Mouse (Mus musculus) spleen, adult 18-20 months (tissue): ENCODE measurements around the gene Wrnip1.
A peak's percentile ranks its signal among the peaks of the same experiment; 100 is the strongest.

Experiments
- DNase-seq, 2 experiments: peaks; one replicate each; pipeline ENCODE4 v3.0.0; 2022; ENCODE audit warnings: mixed read lengths in 2 of 2

Gene Wrnip1

DNA sequence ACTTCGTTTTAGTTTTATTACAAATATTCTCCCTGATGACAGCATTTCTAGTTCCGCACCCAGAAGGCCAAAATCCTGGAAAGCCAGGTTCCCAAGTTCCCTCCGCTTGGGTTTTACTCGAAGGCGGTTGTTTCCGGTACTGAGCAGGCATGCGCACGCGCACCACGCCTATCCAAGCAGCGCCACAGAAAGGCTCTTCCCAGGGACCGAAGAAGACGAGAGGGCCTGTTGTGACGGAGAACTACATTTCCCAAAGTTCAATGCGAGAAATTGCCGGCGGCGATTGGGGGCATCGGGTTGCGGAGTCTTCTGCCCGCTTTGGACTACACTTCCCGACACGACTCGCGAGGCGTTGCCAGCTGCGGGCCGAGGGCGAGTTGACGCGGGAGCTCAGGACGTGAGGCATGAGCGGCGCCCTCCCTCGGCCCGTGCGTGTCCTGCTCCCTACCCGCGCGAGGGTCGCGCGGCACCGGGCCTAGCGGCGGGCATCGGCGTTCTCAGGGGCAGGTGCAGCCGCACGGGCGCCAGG, at the start of gene Wrnip1:
TSS of gene Wrnip1 (plus strand) at position 346 of the 529 bp plus-strand sequence.
- DNase-seq, result peak; percentile 84 to 91

DNA sequence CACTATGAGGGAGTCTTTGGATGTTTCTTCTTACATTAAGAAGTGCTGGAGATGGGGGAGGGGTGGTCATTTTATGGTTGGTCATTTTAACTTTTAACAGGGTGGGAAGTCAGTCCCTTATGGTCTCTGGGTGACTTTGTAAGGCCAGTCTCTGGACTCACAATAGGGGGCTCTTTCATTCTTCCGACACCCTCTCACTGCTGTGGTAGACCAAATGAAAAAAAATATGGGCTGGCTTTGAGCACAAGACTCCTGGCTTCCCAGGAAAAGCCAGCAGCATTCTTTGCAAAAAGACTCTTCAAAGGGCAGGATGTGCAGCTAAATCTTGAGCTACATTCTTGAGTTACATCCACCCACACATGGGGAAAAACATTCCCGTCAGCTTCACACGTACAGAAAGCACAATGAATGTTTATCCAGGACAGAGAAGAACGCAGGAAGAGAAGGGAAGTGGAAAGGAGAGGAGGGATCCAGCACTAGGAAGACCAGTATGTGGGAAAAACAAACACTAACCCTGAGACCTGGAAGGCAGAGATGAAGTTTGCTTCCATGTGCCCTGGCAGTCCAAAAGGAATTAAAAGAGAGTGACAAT, 49.7 kb upstream of the Wrnip1 start:
- DNase-seq, result no peak

DNA sequence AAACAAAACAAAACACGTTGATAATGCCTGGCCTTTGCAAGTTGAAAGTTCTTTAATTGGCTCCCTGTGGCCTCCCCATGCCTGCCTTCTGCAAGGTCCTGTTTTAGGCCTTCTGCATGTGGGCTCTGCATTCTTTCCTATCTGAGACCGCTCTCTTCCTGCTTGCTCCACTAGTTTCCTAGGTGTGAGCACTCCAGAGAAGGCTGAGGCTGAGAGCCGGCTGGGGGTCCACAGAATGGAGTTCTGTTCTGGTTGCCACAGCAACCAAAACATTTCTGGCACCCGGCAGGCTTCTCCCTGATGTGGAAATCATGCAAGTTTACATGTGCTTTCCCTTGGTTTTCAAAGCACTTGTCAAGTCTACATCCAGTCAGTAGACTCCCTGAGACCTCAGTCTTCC, 42.8 kb upstream of the Wrnip1 start:
- no peak for DNase-seq

DNA sequence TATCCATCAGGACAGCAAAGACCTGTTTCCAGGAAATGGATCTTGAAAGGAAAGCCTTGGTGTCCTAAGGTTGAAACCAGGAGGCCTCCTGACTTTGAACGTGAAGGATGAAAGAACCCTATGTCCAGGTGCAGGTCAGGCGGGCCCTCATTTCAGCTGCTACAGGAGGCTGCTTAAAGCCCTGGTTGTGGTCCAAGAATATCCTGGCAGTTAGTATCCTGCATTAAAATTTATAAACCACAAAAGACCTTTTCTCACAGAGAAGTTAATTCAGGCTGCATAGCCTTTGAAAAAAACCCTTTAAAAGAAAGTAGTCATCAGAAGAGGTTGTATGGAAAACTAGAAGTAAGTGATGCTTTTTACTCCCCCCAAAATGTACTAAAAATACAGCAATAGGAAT, 41.0 kb upstream of the Wrnip1 start:
- no peak for DNase-seq

DNA sequence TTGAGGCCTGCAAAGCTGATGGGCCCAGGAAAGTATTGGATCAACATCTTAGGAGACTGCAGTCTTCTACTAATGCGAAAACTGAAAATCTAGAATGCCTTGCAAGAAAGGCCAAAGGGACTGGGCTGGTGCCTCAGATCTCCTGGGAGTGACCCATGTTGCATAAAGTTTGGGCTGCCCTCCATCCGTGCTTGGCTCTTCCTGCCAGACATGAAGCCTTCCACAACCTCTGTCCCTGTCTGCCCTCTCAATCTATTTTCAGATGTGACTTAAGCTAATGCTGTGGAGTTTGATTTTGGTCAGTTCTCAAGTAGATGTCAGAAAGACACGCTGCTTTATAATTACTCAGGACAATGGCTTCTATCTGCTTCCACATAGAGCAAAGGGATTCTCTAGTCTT, 38.7 kb upstream of the Wrnip1 start:
- no peak for DNase-seq

DNA sequence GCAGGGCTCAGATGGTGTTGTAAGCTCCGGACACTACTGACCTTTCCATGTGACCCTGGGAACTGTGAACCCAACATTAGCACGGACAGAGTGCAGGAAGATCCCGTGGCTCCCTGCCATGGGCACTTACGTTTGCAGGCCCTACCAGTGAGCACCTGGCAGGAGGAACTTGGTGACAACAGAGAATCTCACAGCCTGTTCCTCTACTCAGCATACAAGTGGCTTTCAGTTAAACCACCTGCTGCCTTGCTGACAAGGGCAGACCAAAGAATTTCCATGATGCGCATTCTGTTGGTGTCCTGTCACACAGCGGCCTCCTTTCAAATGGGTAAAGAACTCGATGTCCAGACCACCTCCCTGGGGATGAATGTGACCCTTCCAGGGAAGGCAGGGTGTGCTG, 37.4 kb upstream of the Wrnip1 start:
- DNase-seq, result no peak

DNA sequence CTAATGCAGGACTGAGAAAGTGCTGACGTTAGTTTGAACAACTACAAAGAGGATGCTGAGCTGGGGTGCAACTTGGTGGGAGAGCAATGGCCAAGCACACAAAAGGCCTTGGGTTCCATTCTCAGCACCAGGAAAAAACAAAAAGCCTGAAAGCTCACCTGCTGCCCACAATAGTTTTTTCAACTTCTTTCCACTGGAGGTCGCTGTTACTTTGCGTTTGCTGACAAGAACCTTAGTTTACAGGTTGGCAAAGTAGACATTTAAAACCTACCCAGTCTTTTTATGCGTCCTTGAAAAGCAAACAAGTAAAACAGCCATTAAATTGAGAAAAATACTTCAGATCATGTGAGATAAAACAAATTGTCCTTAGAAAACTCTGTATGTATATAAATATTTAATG, 33.7 kb upstream of the Wrnip1 start:
- peak in 1 of 2 experiments; percentile 3 for DNase-seq

DNA sequence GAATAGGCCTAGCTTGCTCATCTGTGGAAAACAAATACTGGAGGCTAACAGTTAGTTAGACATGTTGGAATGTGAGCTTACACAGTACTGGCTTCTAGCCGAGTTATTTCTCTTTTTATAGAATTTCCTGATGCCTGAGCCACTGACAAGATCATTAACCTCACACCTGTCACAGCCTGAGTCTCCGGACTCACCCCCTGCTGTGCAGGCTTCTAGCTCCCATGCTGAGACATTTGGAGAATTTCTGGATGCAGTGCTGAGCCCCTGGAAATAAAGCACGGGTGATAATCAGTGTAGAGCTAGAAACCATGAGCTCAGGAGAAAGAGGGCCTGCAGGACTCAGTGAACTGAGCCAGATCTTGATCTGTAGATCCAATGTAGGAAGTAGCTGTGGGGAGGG, 31.9 kb upstream of the Wrnip1 start:
- DNase-seq, result no peak

DNA sequence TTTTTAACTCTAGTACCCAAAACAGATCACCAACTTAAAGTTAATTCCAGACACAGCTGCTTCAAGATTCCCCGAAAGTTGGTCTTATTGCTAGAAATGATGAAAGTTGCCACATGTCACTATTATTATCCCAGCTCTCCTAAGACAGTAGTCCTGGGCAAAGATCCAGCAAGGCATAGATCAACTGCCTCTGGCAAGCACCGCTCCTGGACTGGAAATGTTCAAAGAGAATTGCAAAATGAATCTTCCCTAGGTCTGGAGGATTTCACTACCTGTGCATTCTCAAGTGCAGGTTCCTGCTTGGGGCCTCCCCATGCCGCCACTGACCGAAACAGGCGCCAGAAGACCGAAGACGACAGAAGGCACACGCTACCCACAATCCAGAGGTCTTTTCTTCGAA, 25.9 kb upstream of the Wrnip1 start:
- no peak for DNase-seq

DNA sequence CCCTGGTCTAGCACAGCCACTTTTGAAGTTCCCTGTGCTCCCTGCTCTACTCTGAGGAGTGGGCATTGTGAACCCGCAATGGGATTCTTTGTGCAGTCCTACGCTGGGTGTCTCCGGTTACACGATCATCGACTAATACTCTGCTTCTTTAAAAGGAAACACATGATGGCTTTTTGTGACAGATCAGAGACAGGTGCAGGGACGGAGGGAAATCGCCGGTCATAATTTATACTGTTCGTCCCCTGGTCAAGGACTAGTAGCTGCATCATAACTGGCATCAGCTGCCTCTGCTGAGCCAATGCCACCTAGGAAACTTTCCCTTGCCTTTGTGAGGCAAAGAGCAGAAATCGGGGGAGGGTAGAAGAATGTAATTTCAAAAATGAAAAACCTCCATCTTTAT, 25.5 kb upstream of the Wrnip1 start:
- DNase-seq, result no peak

DNA sequence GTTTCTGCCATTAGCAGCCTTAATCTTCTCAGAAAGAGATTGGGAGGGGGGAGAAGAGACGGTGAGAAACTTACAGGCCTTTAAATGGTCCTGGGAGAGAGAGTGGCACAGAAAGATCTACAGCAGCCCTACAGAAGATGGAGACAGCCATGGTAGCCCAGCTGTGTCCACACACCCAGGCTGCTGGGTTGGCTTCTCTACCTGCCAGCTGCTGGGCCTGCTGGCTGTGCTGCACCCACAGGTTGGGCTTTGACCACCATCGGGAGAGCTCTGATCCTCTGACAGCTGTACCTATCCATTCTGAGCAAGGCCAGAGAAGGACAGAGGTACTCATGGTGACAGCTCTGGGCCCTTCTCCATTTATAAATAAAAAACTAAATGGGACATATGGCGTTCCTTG, 23.0 kb upstream of the Wrnip1 start:
- no peak for DNase-seq

DNA sequence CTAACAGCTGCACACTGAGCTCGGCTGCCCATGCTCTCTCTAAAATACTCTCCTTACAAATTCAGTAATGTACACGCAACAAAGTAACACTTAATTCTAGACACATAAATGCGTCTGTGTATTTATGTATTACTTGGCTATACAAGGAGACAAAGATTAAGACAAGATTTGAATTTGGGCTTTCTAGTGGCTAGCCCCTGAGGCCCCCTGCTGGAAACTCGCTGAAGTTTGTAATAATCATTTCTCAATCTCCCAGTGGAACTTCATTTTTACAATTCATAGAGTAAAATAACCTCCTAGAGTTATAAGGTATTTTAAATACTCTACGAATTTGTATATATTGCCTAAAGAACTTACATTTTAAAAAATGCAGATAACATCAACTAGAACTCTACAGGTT, 18.8 kb upstream of the Wrnip1 start:
- DNase-seq, result no peak

DNA sequence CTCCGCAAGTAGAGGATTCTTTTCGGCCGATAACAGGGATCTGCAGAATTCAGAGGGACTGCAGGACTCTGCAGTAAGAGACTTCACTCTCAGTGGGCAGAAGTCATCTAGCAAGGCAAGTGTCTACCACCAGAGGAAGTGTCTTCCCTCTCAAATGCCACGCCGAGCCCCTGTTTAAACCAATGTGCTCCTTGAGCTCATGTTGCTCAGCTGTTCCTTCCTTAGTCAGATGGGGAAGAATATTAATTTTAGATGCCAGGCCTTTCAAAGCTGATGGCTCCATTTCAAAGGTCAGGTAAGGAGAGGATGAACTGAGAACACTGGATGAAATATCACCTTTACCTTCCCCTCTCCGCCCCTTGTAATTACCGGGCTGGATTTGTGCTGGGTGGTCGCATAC, 18.0 kb upstream of the Wrnip1 start, which contains the start of gene Mylk4:
TSS of gene Mylk4 (minus strand) at position 139 of the 400 bp plus-strand sequence.
- DNase-seq, result no peak

DNA sequence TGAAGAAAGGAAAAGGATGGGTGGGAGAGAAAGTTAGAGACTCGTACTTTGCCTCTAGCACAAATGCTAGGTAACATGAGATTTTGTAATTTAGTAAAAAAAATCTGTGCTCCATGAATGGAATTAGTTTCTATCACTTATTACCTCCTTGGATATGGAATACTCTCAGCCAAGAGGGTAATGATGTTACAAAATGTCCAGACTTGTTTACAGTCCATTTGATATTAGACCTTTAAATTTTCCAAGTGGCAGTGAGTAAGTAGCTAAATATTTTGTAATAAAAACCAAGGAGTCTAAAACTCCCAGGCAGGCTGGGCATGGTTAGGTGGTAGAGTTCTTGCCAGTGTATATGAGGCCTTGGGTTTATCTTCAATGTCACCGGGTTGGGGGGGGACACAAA, 14.3 kb upstream of the Wrnip1 start:
- no peak for DNase-seq

DNA sequence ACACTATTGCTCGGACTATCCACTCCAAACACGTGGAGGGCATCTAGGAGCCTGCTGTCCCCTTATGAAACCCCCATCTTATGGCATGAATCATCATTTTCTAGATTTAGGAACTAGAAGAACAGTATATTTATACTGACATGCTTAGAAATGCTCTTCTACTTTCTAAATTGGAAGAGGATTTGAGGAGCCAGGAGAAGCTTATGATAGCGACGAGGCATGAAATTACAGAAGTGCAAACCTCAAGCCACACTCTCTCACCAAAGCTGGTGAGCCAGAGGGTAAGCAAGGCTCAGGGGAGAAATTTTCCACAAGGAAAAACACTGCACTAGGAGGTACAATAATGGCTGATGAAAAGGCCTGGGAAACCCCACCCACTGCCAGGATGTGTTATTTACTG, 12.1 kb upstream of the Wrnip1 start:
- no peak for DNase-seq

DNA sequence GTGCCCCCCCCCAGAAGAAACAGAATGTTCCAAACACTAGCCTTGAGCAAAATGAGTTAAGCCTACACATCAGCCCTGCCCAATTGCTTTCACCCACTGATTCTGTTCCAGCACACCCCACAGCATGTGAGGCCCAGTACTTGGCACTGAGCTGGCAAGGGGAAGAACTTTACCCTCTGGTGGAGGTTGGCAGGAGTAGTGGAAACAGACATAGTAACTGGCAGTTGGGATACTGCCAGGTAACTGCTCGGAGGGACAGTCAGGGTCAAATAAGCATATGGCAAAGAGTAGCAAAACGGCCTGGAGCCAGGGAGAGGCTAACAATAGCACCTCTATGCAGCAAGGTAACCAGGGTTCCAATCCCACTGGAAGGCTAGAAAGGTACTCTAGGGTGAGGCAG, 7.2 kb upstream of the Wrnip1 start:
- DNase-seq, result no peak

DNA sequence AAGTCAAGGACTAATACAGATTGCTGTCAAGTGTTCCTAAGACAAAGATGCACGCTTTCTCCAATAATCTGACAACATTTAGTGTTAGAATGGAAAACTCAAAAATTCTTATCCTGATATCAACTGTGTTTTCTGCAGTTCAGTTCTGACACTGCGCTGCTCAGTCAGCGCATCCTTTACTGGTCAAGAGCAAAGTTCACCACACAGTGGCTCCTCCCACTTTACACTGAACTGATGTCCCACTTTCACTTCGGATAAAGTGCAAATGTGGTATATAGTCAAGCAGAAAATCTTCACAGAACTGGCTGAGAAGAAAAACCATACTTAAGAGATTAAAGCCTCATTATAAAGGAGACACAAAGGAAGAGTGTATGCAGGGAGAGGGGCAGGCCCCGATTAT, 6.7 kb upstream of the Wrnip1 start:
- DNase-seq, result no peak

DNA sequence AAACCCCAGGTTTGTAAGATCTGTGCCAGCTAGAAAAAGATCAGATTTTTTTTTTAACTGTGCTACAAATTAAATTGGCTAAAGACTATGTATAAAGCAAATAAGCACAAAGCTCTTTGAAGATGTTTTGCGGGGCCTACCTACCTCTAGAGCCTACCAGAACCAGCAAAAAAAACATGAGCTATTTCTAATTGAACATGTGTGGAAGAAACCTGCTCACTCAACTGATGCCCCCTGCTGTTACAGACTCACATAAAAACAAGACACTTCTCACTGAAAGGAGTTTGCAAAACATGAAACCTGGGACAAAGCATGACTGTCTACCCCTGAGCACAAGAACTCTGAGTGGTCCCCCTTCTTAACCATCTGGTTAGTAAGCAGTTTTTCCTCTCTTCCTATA, 4.8 kb upstream of the Wrnip1 start:
- no peak for DNase-seq

DNA sequence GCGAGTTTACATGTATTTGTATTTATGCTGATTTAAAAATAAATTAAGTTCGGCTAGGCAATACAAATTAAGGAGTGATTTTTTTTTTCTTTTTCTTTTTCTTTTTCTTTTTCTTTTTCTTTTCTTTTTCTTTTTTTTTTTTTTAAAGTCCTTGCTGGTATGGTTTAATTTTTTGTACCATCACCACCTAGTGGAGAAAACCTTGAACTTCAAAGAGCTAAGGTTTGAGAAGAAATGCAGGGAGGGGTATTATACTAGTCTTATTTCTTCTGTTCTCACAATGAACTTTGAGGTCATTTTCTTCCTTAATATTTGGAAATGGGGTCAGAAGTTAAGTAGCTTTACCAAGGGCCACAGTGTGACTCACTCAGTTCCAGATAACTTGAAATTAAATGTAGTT, 2.7 kb upstream of the Wrnip1 start:
- DNase-seq, result no peak

DNA sequence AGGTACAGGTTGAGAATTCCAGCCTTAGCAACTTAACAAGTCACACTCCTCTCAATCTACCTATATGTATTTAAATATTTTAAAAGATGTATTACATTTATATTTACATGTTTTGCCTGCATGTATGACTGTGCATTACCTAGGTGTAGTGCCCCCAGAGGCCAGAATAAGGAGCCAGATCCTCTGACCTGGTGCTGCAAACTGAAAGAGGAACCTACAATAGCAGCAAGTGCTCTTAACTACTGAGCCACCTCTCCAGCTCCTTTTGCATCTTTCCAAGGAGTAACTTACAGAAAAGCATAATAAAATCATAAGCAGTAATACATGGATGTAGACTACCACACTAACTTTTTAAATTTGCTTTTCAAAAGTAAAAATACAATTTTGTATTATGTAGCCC, 979 bp upstream of the Wrnip1 start:
- peak; percentile 21 to 28 for DNase-seq

DNA sequence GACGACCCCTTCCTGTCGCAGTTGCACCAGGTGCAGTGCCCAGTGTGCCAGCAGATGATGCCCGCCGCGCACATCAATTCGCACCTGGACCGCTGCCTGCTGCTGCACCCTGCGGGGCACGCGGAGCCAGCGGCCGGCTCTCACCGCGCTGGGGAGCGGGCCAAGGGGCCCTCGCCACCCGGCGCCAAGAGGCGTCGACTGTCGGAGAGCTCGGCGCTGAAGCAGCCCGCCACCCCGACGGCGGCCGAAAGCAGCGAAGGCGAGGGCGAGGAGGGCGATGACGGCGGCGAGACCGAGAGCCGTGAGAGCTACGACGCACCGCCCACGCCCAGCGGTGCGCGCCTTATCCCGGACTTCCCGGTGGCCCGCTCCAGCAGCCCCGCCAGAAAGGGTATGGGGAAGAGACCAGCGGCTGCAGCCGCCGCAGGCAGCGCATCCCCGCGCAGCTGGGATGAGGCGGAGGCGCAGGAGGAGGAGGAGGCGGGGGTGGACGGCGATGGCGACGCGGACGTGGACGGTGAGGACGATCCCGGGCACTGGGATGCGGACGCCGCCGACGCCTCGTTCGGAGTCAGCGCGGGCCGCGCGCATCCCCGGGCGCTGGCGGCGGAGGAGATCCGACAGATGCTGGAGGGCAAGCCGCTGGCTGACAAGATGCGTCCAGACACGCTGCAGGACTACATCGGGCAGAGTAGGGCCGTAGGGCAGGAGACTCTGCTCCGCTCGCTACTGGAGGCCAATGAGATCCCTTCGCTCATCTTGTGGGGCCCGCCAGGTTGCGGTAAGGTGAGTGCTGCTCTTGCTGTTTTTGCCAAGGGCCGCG, 632 bp downstream of the Wrnip1 start, which contains the start of gene D930007J09Rik:
TSS of gene D930007J09Rik (minus strand) at position 591 of the 823 bp plus-strand sequence.
- DNase-seq, result peak in 1 of 2 experiments; percentile 30

DNA sequence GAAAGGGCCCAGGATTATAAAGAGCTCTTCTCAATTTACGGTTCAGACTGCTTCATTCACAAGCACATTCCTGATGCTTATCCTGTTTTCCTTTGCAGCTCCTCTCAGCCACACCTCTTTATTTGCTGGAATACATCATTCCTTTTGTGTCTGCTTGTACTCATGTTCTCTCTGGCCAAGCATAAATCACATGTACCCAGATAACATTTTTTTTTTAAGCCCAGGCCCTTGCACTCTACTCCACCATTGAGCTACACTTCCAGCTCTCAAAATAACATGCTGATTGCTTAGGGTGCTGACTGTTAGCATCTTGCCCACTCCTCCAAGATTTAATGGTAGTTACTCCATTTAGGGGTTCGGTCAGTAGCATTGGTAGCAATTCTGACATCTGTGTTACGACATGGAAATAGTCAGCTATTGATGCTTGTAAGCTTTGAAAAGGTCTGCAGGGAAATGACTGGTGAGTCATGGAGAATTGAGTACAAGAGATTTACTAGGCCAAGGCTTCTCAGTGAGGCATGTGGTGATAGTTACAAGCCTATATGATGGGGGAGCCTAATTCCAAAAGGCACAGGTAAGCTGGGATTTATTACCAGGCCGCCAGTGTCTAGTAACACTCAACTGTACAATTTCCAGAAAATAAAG, 2.0 kb downstream of the Wrnip1 start:
- DNase-seq, result no peak

DNA sequence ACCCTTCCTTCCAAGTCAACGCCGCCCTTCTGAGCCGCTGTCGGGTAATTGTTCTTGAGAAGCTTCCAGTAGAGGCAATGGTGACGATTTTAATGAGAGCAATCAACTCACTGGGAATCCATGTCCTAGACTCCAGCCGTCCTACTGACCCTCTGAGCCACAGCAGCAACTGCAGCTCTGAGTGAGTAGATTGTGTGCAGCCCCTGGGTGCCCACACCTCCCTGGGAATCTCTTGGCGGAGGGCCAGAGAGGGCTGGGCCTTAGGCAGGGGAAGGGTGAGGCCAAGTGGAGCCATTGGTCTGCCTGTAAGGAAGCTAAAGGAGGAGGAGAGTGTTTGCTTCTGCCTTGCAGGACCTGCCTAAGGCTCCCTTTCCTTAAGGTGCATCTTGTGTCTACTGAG, 5.0 kb downstream of the Wrnip1 start:
- no peak for DNase-seq

DNA sequence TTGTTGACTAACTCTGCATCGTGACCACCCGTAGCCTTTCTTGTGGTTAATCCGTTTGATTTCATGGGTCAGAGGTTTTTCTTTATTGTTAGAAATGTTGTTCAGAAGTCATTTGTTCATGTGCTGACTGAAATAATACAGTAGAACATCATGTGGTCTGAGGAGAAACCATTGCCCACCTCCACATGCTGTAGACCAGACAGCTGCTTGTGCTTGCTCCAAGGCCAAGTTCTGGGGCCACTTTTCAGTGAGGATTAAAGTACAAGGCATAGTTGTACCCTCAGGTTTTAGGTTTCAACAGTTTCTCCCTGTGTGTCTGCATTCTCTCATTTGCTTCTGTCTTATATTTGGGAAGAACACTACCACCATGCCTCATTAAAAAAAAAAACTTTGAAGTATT, 5.8 kb downstream of the Wrnip1 start:
- no peak for DNase-seq
